Mouse (Mus musculus) CD4-positive, CD25-positive, alpha-beta regulatory T cell, adult 2 months (primary cell): Measurements from ENCODE around the gene Hmgxb4.

Source experiments
- DNase-seq: peaks from one replicate; pipeline ENCODE4 v3.0.0-alpha.2; 2012; ENCODE audit warnings: low read depth, low spot score

Hmgxb4 gene

GRCm38 (mm10) chr8:75018274-75018972 is 25.3 kb downstream of the Hmgxb4 start:
- DNase-seq: no peak

GRCm38 (mm10) chr8:75023660-75024316 is 30.6 kb downstream of the Hmgxb4 start:
- peak; percentile 40 for DNase-seq

- DNase-seq: no peak
Observed at GRCm38 (mm10) chr8:75025809-75026208, 32.7 kb downstream of the Hmgxb4 start.

- DNase-seq: peak; percentile 11
Observed at GRCm38 (mm10) chr8:75030453-75031024, 37.4 kb downstream of the Hmgxb4 start.

GRCm38 (mm10) chr8:75032961-75033360 is 39.8 kb downstream of the Hmgxb4 start:
- no peak for DNase-seq

GRCm38 (mm10) chr8:75033511-75034243 is 40.5 kb downstream of the Hmgxb4 start, which contains the start of gene Tom1:
Gene Tom1, plus strand, starts transcription at chr8:75033705.
- peak; percentile 97 for DNase-seq

- no peak for DNase-seq
Observed at GRCm38 (mm10) chr8:75034285-75034684, 41.1 kb downstream of the Hmgxb4 start.

- DNase-seq: no peak
Observed at GRCm38 (mm10) chr8:75035640-75036039, 42.5 kb downstream of the Hmgxb4 start.

- DNase-seq: no peak
Observed at GRCm38 (mm10) chr8:75038497-75038896, 45.3 kb downstream of the Hmgxb4 start.

GRCm38 (mm10) chr8:75039754-75040153 is 46.6 kb downstream of the Hmgxb4 start:
- DNase-seq: no peak

- no peak for DNase-seq
Observed at GRCm38 (mm10) chr8:75042171-75042570, 49.0 kb downstream of the Hmgxb4 start.

GRCm38 (mm10) chr8:75042974-75043373 is 49.8 kb downstream of the Hmgxb4 start:
- no peak for DNase-seq

GRCm38 (mm10) chr8:75046303-75046702 is 53.1 kb downstream of the Hmgxb4 start:
- no peak for DNase-seq

GRCm38 (mm10) chr8:75047784-75048183 is 54.6 kb downstream of the Hmgxb4 start:
- DNase-seq: no peak

- DNase-seq: no peak
Observed at GRCm38 (mm10) chr8:75053342-75053741, 60.2 kb downstream of the Hmgxb4 start.

- DNase-seq: no peak
Observed at GRCm38 (mm10) chr8:75055673-75056072, 62.5 kb downstream of the Hmgxb4 start.

GRCm38 (mm10) chr8:75060022-75060421 is 66.9 kb downstream of the Hmgxb4 start:
- no peak for DNase-seq

GRCm38 (mm10) chr8:75060815-75061214 is 67.7 kb downstream of the Hmgxb4 start:
- DNase-seq: no peak

- no peak for DNase-seq
Observed at GRCm38 (mm10) chr8:75063290-75063689, 70.1 kb downstream of the Hmgxb4 start.

- no peak for DNase-seq
Observed at GRCm38 (mm10) chr8:75064790-75065189, 71.6 kb downstream of the Hmgxb4 start.

GRCm38 (mm10) chr8:75067287-75067686 is 74.1 kb downstream of the Hmgxb4 start:
- DNase-seq: no peak

GRCm38 (mm10) chr8:75070297-75070696 is 77.1 kb downstream of the Hmgxb4 start:
- no peak for DNase-seq
